Mouse (Mus musculus) adrenal gland, postnatal 25 days (tissue): ENCODE measurements around the gene Fam173b. TPM values are rescaled to one million over a fixed set of nuclear protein-coding genes. Genes with fewer than 3 reads are reported as not detected.
A peak's percentile ranks its signal among the peaks of the same experiment; 100 is the strongest.

Experiments
- DNase-seq: peaks from one replicate; pipeline ENCODE4 v3.0.0; 2021; ENCODE audit warnings: mixed read lengths
- total RNA-seq: library from RNA; stranded (reverse); gene quantifications from 2 replicates; pipeline ENCODE4 v1.2.3, GENCODE M21; 2021

The Fam173b gene
- total RNA-seq, 1 experiment from 2014 or later, result 29.0 TPM

DNA sequence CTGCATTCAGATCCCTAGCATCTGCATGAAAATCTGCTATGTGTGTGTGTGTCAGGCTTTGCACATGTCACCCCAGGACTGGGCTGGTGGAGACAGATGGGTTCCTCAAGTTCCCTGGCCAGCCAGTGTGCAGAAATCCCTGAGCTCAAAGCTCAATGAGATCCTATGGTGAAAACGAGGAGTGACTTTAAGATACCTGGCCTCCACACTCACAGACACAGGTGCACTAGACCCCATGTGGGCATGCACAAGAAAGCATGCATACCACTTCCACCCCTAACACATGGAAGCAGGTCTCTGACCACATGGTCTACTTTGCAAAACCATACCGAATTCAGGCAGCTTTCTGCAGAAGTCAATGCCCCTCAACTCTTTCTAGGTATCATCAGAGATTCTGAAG is 13.9 kb upstream of the Fam173b start:
- DNase-seq, result no peak

DNA sequence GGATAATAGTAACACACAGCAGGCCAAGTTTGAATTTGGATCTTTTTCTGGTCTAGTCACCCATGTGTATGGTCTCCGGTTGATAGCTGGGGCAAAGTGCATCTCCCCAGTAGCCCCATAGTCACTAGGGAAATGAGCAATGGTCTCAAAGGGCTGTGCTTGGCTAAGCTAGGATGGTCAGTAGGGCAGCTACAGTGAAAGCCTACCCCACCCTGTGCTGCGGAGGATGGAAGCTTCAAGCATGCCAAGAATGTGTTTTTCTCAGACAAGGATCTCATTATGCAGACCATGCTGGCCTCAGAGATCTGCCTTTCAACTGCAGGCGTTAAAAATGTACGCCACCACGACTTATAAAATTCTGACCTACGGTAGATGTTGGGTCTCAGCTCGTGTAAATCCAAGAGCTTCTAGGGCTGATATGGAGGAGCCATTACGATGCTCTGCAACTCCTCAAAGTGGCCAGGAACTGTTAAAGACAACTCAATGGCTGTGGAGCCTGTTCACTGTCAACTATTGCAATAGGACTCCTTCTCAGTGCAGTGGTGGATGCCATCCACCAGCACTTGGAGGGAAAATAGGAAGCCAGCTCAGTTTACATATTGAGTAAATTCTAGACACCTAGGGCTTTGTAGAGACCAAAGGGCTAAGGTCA is 12.5 kb upstream of the Fam173b start:
- DNase-seq, result no peak

DNA sequence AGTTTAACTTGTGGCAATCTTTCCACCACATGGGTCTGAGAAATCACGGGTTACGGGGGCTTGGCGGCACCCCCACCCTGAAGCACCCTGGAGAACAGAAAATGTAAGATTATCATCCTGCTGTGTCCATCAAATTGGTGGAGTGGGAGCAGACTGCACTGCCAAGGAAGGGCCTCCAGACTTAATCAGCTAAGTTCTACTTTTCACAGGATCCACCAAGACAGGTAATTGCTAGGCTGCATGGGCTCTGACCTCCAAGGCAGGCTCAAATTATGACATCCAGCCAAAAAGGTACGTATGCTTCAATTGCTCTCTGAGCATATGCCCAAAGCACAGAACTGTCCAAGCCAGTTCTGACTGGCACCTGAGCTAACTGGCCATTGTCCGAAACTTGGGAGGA is 11.5 kb upstream of the Fam173b start:
- no peak for DNase-seq

GRCm38 (mm10) chr15:31592531-31592930 is 9.1 kb upstream of the Fam173b start:
- DNase-seq, result no peak

DNA sequence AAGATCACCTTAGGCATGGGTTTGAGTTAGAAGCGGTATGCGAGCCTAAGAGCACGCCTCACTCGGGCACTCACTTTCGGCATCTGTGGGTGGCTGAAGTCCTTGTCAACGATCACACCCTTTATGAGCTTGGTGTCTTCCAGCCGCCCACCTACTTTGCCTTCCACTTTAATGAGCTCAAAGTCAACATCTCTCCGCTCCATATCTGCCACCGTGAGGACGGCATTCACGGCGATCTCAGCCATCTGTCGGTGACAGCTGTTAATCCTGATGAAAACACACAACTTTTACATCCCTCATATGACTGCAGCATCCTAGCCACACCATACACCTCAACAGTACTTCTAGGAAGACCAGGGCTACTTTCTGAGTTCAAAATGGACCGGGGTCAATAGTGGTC is 7.4 kb upstream of the Fam173b start:
- DNase-seq, result no peak

- no peak for DNase-seq
These were observed 6.0 kb upstream of the Fam173b start for GRCm38 (mm10) chr15:31595651-31596050.

GRCm38 (mm10) chr15:31599834-31600233 is 1.8 kb upstream of the Fam173b start:
- no peak for DNase-seq

DNA sequence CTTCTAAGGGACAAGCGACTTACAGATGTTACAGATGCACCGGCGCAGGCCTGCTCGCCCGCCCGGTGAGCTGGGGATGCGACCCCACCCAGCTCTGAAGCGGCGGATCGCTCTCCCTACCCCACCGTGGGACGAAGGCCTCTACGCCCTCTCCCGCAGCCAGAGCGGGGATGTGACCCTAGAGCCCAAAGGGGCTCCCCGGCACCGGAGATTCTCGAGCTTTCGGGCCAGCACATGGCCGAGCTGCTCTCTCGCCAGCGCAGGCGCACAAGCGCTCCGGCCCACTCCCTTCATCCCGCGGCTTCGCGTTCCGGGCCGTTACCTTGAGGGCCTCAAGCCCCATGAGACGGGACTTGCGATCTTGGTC is 390 bp upstream of the Fam173b start:
- DNase-seq, result no peak

DNA sequence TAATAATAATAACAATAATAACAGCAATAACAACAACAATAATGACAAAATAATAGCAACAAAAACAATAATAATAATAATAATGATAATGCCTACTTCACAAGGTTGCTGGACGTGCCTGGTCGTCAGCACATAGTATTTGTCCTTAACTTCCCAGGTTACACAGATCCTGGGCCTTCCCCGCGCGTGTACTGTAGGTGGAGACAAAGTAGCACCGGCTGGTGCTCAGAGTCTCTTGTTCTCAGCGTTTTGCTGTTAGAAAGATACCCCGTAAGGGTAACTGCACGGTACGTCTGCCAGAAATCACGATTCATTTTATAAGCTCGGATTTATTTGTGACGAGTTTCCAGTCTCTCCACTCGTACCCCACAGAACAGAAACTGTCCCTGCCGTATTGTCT is 774 bp downstream of the Fam173b start:
- DNase-seq, result no peak

GRCm38 (mm10) chr15:31603113-31603512 is 1.5 kb downstream of the Fam173b start:
- no peak for DNase-seq

GRCm38 (mm10) chr15:31606821-31607220 is 5.2 kb downstream of the Fam173b start:
- DNase-seq, result no peak

GRCm38 (mm10) chr15:31611027-31611426 is 9.4 kb downstream of the Fam173b start:
- peak; percentile 73 for DNase-seq

DNA sequence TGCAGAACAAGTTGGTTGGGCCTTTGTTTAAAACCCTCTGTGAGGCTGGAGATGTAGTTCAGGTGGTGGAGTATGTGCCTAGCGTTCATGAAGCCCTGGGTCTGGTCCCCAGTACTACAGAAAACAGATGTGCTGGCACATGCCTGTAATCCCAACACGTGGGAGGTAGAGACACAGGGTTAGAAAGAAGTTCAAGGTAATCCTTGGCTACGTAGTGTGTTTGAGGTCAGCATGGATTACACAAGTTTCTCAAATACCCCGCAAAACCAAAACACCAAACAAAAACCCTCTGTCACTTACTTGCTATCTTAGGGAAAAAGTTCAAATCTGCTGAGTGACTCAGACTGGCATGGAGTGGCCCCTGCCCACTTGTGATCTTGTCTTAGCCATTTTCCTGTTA is 10.3 kb downstream of the Fam173b start:
- DNase-seq, result no peak

DNA sequence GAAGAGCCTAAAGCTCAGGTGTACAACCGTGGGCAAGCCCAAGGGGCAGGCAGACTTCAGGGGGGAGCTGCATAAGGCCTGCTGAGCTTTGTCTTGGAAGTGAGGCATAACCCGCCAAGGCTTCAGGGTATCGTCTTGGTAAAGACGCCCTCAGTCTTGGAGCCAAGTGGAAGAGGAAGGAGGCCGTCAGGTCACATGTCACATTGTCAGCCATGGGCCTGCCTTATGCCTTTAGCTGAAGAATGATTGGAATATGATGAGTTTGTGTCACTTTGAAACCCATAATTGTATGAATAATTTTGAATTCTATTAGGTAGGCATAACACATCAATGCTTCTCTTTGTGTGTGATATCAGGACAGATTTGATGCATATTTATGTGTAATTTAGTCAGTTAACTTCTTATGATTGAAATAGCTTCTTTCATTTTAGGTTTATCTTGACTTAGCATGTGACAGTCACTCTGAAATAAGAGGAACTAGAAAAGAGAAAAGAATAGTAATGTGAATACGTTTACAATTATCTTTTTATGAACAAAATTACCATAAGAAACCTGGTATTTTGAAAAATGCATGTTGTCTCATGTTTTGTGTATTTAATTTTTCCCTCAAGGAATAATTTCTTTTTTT is 12.3 kb downstream of the Fam173b start:
- no peak for DNase-seq

GRCm38 (mm10) chr15:31614666-31615065 is 13.0 kb downstream of the Fam173b start:
- no peak for DNase-seq

DNA sequence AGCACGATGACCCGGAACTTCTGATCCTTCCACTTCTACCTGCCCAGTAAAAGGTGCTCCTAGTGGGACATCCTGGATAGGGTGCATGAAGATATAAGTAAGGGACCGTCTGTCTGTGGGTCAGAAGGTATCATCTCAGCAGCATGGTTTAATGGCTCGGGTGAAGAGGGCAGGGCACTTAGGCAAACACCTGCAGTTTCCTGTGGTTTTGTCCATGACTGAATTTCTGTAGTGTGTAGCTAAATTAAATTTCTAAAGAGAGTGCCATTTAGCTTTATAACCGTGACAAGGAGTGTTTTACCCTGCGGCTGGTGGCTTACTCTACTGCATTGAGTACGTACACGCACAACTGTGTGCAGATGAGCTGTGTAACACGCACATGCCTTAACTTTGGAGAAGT is 15.6 kb downstream of the Fam173b start:
- DNase-seq, result no peak

GRCm38 (mm10) chr15:31619521-31619920 is 17.9 kb downstream of the Fam173b start:
- DNase-seq, result no peak

DNA sequence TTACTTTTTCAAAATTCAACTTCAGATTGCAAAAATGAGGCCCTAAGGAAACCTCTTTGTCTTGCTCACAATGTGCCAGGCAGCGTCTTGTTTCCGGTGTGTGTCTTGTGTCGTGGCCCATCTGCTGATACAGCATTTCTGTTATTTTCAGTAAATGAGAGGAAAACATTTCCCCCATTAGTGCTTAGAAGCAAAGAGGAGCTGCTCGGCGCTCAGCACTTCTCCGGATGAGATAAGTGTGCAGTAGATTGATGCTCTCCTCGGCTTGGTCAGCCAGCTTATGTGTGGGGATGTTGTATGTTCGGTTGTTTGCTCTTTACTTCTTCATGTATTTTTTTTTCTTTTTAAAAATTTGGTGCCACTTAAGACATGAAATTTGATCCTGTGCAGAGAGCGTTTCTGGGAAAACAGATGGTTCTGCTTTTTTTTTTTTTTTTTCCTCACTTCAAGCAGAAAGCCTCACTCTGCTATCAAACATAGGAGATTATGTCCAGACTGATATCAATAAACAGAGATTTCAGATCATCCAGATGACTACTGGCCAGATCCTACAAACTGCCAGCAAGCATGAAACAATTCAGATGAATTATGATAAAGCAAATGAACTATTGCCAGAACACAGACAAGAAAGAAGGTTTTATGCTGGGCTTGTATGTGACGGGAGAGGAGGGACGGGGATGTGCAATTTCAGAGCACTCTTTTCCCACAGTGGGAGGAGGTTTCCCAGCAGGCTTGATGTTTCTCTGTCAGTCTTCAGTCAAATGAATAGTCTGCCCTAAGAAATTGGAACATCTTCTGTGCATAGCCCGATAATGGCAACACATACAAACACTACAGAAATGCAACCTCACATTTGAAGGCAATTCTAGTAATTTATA is 25.9 kb downstream of the Fam173b start:
- DNase-seq, result no peak

DNA sequence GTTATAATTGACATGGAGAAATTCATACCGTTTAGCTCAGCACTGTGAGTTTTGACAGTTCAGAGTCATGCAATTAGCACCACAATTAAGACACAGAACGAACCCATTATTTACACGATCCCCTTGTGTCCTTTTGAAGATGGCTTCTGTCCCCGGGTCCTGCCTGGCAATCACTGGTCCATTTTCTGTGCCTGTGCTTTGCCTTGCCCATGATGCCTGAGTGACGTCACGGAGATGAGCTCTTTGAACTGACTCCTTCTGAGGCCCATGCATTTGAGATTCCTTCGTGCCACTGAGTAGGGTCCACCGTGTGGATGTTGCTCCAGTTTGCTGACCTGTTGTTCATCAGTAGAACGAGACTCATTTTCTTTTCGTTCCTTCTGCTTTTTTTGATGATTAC is 26.5 kb downstream of the Fam173b start:
- DNase-seq, result no peak

DNA sequence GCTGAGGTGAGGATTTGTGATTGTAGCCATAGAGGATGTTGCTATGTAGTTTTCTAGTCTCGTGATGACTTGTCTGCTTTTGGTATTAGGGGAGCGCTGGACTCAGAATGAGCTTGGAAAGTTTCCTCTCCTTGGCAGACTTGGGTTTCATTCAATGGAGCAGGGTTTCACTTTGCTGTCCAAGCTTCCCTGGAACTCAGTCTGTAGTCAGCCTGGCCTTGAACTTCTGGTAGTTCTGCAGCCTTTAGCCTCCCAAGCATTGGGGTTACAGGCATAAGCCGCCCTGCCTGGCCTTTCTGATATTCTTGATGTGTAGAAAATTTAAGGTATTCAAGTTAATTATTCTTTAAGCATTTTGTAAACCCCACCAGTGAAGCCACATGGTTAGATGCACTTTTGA is 27.9 kb downstream of the Fam173b start:
- no peak for DNase-seq

GRCm38 (mm10) chr15:31631396-31631858 is 29.8 kb downstream of the Fam173b start:
- no peak for DNase-seq

DNA sequence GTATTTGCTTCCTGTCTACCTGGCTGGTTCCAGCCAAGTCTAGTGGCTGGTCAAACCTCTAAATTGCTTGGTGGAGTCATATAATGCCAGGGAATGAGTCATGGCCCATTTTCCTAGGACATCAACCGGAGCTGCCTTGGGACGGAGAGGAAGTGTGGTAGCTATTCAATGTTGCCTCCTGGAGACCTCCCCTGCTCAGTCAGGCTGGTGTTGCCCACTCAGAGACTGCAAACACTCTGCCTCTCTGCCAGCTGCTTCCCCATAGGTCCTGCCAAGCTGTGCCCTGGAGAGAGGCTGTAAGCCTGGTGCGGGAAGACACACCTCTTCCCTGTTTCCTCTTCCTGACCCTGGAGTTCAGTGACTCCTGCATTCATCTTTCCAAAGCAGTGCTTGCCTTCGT is 30.8 kb downstream of the Fam173b start:
- DNase-seq, result no peak

- DNase-seq, result no peak
These were observed 32.9 kb downstream of the Fam173b start for GRCm38 (mm10) chr15:31634582-31634981.
